Mouse (Mus musculus) lung, postnatal 0 days (tissue): Measurements from ENCODE around the gene Zfp13. TPM values are rescaled to one million over a fixed set of nuclear protein-coding genes. Genes with fewer than 3 reads are reported as not detected.
"Not testable (repeated sequence)": the region's sequence is repeated elsewhere in the genome, so short reads cannot be mapped to it uniquely, and the experiment has no call there.

Experiments used
- ATAC-seq: fragments of 200-750 bp; cut with Nextera tagmentation; 2 replicates; pipeline ENCODE4 v1.8.0; 2017; ENCODE audit warnings: moderate library complexity
- DNase-seq: peaks from one replicate; pipeline ENCODE4 v3.0.0-alpha.2; 2016; ENCODE audit warnings: low spot score
- H3K27ac ChIP-seq: fragments of 300-500 bp; sonication (generic); 2 replicates; pipeline ENCODE4 v1.5.1; 2014; ENCODE audit warnings: antibody characterized with exemption, mild to moderate bottlenecking, low read length, mixed read lengths
- H3K27me3 ChIP-seq: fragments of 300-500 bp; sonication (generic); replicated peaks from 2 replicates; pipeline ENCODE4 v1.6.1; 2014; ENCODE audit warnings: low read length, mixed read lengths; ENCODE audit not compliant: insufficient read depth
- H3K36me3 ChIP-seq: fragments of 300-500 bp; sonication (generic); 2 replicates; pipeline ENCODE4 v1.6.1; 2014; ENCODE audit warnings: low read length, mixed read lengths; ENCODE audit not compliant: insufficient read depth
- H3K4me1 ChIP-seq: fragments of 300-500 bp; sonication (generic); 2 replicates; pipeline ENCODE4 v1.6.1; 2014; ENCODE audit warnings: antibody characterized with exemption, low read depth, low read length, mixed read lengths; ENCODE audit not compliant: insufficient read depth
- H3K4me2 ChIP-seq: fragments of 300-500 bp; sonication (generic); replicated peaks from 2 replicates; pipeline ENCODE4 v1.6.1; 2014; ENCODE audit warnings: low read depth, mild to moderate bottlenecking, low read length, moderate library complexity, mixed read lengths
- H3K4me3 ChIP-seq: fragments of 300-500 bp; sonication (generic); 2 replicates; pipeline ENCODE4 v1.5.1; 2014; ENCODE audit warnings: low read depth, low read length
- H3K9ac ChIP-seq: fragments of 300-500 bp; sonication (generic); replicated peaks from 2 replicates; pipeline ENCODE4 v1.6.1; 2014; ENCODE audit warnings: low read depth, mild to moderate bottlenecking
- H3K9me3 ChIP-seq: fragments of 300-500 bp; sonication (generic); 2 replicates; pipeline ENCODE4 v1.6.1; 2016; ENCODE audit warnings: low read length, mixed read lengths
- CTCF ChIP-seq: IDR thresholded peaks from 2 replicates; pipeline ENCODE4 v1.5.1; 2016; ENCODE audit warnings: antibody characterized with exemption, mild to moderate bottlenecking
- EP300 ChIP-seq: IDR thresholded peaks from 2 replicates; pipeline ENCODE4 v1.6.1; 2016; ENCODE audit warnings: antibody characterized with exemption, mild to moderate bottlenecking, control low read depth
- WGBS: fragments of 180-500 bp; shearing (Covaris S2); extraction: QIAGEN DNeasy Blood & Tissue Kit; methylation state at CpG from one replicate; pipeline ENCODE4 v1.1.7; 2014; 5-methylcytosine and 5-hydroxymethylcytosine counted together
- polyA plus RNA-seq: library from polyadenylated mRNA; unstranded; fragments of >200 nt; fragmentation: Nextera tagmentation; extraction: Ambion mirVana; gene quantifications from 2 replicates; pipeline ENCODE4 v1.2.1, GENCODE M21; 2015

Zfp13 gene
- polyA plus RNA-seq, 1 experiment from 2014 or later: 5.5 TPM

- ATAC-seq (no peak), DNase-seq (peak; percentile 63)
- no peaks in the 10 kb centered on the region for H3K27me3 ChIP-seq
- 61% methylated on average over 2 of the region's 2 CpGs for WGBS
- peak; percentile 71 for TF ChIP-seq CTCF
- no peak for TF ChIP-seq EP300
- peaks cover 1% of the 10 kb centered on the region; the same call in 1 of the 2 replicates for H3K4me1 ChIP-seq
- H3K9ac ChIP-seq: no peak overlapping the region
- H3K4me3 ChIP-seq: no peak overlapping the region
- no peak overlapping the region for H3K27ac ChIP-seq
- no peaks in the 10 kb centered on the region for H3K36me3 ChIP-seq
- H3K9me3 ChIP-seq: no peaks in the 10 kb centered on the region
- no peak overlapping the region for H3K4me2 ChIP-seq
Measured at GRCm38 (mm10) chr17:23603542-23603941, 4.3 kb upstream of the Zfp13 start.

- no peak for DNase-seq
- no peak overlapping the region for H3K27ac ChIP-seq
- TF ChIP-seq CTCF: no peak
- no peak for TF ChIP-seq EP300
- peaks cover 4% of the 10 kb centered on the region; the same call in 1 of the 2 replicates for H3K4me1 ChIP-seq
- H3K9ac ChIP-seq: no peak overlapping the region
- no peaks in the 10 kb centered on the region for H3K9me3 ChIP-seq
- H3K4me3 ChIP-seq: no peak overlapping the region
- no peaks in the 10 kb centered on the region for H3K27me3 ChIP-seq
- no peaks in the 10 kb centered on the region for H3K36me3 ChIP-seq
- ATAC-seq: no peak
- WGBS: 44% methylated on average over 8 of the region's 8 CpGs
- H3K4me2 ChIP-seq: no peak overlapping the region
Measured at GRCm38 (mm10) chr17:23603077-23603476, 3.8 kb upstream of the Zfp13 start.

- no peak for ATAC-seq
- no peaks in the 10 kb centered on the region for H3K36me3 ChIP-seq
- H3K27me3 ChIP-seq: no peaks in the 10 kb centered on the region
- H3K9ac ChIP-seq: no peak overlapping the region
- TF ChIP-seq CTCF (no peak), EP300 (no peak)
- peaks cover 4% of the 10 kb centered on the region; the same call in 1 of the 2 replicates for H3K4me1 ChIP-seq
- no peak for DNase-seq
- 37% methylated on average over 10 of the region's 10 CpGs for WGBS
- H3K27ac ChIP-seq: no peak overlapping the region
- no peak overlapping the region for H3K4me3 ChIP-seq
- H3K9me3 ChIP-seq: no peaks in the 10 kb centered on the region
- no peak overlapping the region for H3K4me2 ChIP-seq
Measured at GRCm38 (mm10) chr17:23601836-23602585, 2.7 kb upstream of the Zfp13 start.

- TF ChIP-seq EP300 (no peak), CTCF (no peak)
- peak within 1 kb of the TSS; percentile 21; the same call in 1 of the 2 replicates for H3K9ac ChIP-seq
- DNase-seq: no peak
- peak within 1 kb of the TSS; percentile 64 for H3K4me2 ChIP-seq
- H3K9me3 ChIP-seq: no peaks in the 10 kb centered on the region
- peaks cover 4% of the 10 kb centered on the region; the same call in 1 of the 2 replicates for H3K4me1 ChIP-seq
- H3K36me3 ChIP-seq: no peaks in the 10 kb centered on the region
- no peaks in the 10 kb centered on the region for H3K27me3 ChIP-seq
- no peak for ATAC-seq
- peak within 1 kb of the TSS; percentile 74 for H3K27ac ChIP-seq
- 61% methylated on average over 15 of the region's 15 CpGs for WGBS
- no peak within 1 kb of the TSS for H3K4me3 ChIP-seq
Measured at GRCm38 (mm10) chr17:23600641-23601622, 1.6 kb upstream of the Zfp13 start, which contains the start of gene Zscan10. TSS of gene Zscan10 (plus strand) at chr17:23600856.

GRCm38 (mm10) chr17:23599605-23600063 lies 347 bp upstream of the Zfp13 start:
- peak overlapping the region; percentile 74 for H3K27ac ChIP-seq
- 0 out of 2 replicates have a peak, but pooled peaks have one; percentile 0 for ATAC-seq
- H3K9me3 ChIP-seq: no peaks in the 10 kb centered on the region
- H3K27me3 ChIP-seq: no peaks in the 10 kb centered on the region
- H3K36me3 ChIP-seq: no peaks in the 10 kb centered on the region
- peak; percentile 25 for DNase-seq
- peak overlapping the region; percentile 21; the same call in 1 of the 2 replicates for H3K9ac ChIP-seq
- H3K4me1 ChIP-seq: peaks cover 4% of the 10 kb centered on the region; the same call in 1 of the 2 replicates
- WGBS: 34% methylated on average over 7 of the region's 7 CpGs
- TF ChIP-seq CTCF (no peak), EP300 (no peak)
- H3K4me3 ChIP-seq: peak overlapping the region; percentile 37
- peak overlapping the region; percentile 64 for H3K4me2 ChIP-seq

- WGBS: 83% methylated on average over 4 of the region's 4 CpGs
- not testable (repeated sequence) for ATAC-seq, H3K4me3 ChIP-seq, DNase-seq, H3K27ac ChIP-seq, H3K36me3 ChIP-seq, H3K4me1 ChIP-seq, H3K9ac ChIP-seq, H3K4me2 ChIP-seq, H3K27me3 ChIP-seq, H3K9me3 ChIP-seq
Measured at GRCm38 (mm10) chr17:23595139-23595538, 4.1 kb downstream of the Zfp13 start.
